Mouse (Mus musculus): ENCODE data around the gene Jtb. TPM values are rescaled to one million over a fixed set of nuclear protein-coding genes. Genes with fewer than 3 reads are reported as not detected.
A peak's percentile ranks its signal among the peaks of the same experiment; 100 is the strongest.
"Not testable (repeated sequence)": the region's sequence is repeated elsewhere in the genome, so short reads cannot be mapped to it uniquely, and the experiment has no call there.

Jtb gene
- polyA plus RNA-seq, 1 experiment from 2014 or later, result 98.9 TPM

DNA sequence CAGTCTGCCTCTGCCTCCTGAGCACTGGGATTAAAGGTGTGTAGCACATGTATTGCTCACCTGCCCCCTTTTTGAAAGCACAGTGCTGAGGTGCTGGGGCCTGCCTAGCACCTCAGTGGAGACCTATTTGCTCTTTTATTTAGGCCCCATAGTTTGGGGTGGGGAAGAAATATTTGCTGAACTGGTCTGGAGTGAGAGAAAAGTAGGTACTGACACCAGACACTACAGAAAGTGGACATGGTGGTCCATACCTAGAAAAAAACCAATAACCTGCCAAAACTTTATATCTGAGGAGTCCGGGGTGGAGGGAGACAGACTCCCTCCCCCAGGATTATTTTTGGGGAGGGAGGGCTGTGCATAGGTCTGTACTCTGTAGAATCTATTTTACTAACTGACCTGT is 21.8 kb downstream of the Jtb start:
- peaks cover 12% of the 10 kb centered on the region for H3K36me3 ChIP-seq (ENCODE audit: control insufficient read depth, insufficient read depth, low read length)
- not testable (repeated sequence) for H3K27me3 ChIP-seq (ENCODE audit: control insufficient read depth, insufficient read depth, low read length); H3K9ac ChIP-seq (replicated peaks; ENCODE audit: low read depth, low read length); H3K27ac ChIP-seq (ENCODE audit: low read depth, low read length); H3K9me3 ChIP-seq (ENCODE audit: control insufficient read depth, low read length); H3K4me3 ChIP-seq (ENCODE audit: low read depth, low read length); ATAC-seq (ENCODE audit: low read depth)
- H3K4me1 ChIP-seq (ENCODE audit: control insufficient read depth, insufficient read depth, low read length), result peaks cover 11% of the 10 kb centered on the region
- peak overlapping the region; percentile 91; the same call in 1 of the 2 replicates for H3K4me2 ChIP-seq (ENCODE audit: low read depth, low read length)
- 82% methylated on average over 1 of the region's 1 CpGs for WGBS

DNA sequence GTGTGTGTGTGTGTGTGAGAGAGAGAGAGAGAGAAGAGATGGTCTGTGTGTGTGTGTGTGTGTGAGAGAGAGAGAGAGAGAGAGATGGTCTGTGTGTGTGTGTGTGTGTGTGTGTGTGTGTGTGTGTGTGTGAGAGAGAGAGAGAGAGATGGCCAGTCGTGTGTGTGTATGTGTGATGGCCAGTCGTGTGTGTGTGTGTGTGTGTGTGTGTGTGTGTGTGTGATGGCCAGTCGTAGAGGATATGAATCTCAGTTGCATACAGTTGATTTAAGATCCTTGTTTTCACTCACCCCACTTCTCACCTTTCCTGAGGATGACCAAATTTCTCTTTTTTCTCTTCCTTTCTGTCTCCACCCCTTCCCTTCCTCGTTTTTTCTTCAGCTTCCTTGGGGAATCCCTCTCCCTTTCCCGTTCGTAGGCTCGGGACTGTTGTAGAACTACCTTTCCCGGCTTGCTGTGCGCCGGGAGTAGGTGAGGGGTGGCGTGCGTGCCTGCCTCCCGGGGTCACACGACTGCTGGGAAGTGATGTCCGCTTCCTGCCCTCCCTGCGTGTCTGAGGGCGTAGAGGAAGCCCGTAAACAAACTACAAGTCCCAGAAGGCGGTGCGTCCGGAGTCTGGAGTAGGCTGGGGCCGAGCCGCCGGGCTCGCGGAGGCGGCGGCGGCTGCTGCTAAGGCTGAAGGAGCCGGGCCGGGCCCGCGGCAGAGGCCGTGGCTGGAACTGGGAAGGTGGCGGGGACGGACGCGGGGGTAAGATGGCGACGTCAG is 22.4 kb downstream of the Jtb start, which contains the start of gene Crtc2:
Gene Crtc2 (plus strand): TSS at position 511 of the 766 bp plus-strand sequence.
- H3K9ac ChIP-seq (replicated peaks; ENCODE audit: low read depth, low read length), result peak within 1 kb of the TSS; percentile 87
- H3K4me1 ChIP-seq (ENCODE audit: control insufficient read depth, insufficient read depth, low read length), result peaks cover 8% of the 10 kb centered on the region
- H3K4me3 ChIP-seq (ENCODE audit: low read depth, low read length), result peak within 1 kb of the TSS; percentile 93
- H3K27me3 ChIP-seq (ENCODE audit: control insufficient read depth, insufficient read depth, low read length), result no peaks in the 10 kb centered on the region
- peaks cover 17% of the 10 kb centered on the region for H3K36me3 ChIP-seq (ENCODE audit: control insufficient read depth, insufficient read depth, low read length)
- no peaks in the 10 kb centered on the region for H3K9me3 ChIP-seq (ENCODE audit: control insufficient read depth, low read length)
- H3K4me2 ChIP-seq (ENCODE audit: low read depth, low read length), result peak within 1 kb of the TSS; percentile 91
- ATAC-seq (ENCODE audit: low read depth), result peak; percentile 97
- peak within 1 kb of the TSS; percentile 82 for H3K27ac ChIP-seq (ENCODE audit: low read depth, low read length)
- WGBS, result 2% methylated on average over 40 of the region's 40 CpGs

DNA sequence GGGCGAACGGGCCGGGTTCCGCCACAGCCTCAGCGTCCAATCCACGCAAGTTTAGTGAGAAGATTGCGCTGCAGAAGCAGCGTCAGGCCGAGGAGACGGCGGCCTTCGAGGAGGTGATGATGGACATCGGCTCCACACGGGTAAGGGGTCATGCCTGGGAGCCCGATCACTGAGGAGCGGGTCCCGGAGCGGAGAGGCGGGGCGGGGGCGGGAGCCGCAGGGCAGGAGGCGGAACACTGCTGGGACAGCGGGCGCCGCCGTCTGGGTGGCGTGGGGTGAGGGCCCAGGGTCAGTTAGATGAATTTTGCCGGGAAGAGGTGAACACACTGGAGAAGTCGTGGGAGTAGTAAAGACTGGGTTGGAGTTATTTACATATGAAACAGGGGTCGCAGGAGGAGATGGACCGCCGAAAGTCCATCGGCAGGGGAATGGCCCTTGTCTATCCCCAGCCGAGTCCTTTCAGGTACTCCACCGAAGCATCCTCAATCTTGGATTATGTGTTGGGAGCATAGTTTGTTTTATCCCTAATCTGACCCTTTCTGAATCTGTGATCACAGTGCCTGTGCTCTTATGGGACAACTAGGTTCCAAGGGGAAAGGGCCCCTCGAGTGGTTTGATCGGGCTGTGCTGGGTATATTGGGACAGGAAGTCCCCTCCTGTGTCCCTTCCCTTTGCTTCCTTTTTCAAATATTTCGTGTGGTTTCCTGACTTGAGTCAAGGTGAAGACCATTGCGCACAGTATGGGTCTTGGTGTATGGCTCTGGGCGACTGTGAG is 23.2 kb downstream of the Jtb start:
- Histone ChIP-seq H3K36me3 (ENCODE audit: control insufficient read depth, insufficient read depth, low read length) (peaks cover 23% of the 10 kb centered on the region), H3K27ac (ENCODE audit: low read depth, low read length) (peak overlapping the region; percentile 82), H3K4me1 (ENCODE audit: control insufficient read depth, insufficient read depth, low read length) (peaks cover 7% of the 10 kb centered on the region), H3K4me2 (ENCODE audit: low read depth, low read length) (peak overlapping the region; percentile 91), H3K9me3 (ENCODE audit: control insufficient read depth, low read length) (no peaks in the 10 kb centered on the region), H3K9ac (replicated peaks; ENCODE audit: low read depth, low read length) (peak overlapping the region; percentile 87), H3K27me3 (ENCODE audit: control insufficient read depth, insufficient read depth, low read length) (no peaks in the 10 kb centered on the region), H3K4me3 (ENCODE audit: low read depth, low read length) (peak overlapping the region; percentile 93)
- 1% methylated on average over 41 of the region's 41 CpGs for WGBS
- ATAC-seq (ENCODE audit: low read depth), result peak; percentile 47

DNA sequence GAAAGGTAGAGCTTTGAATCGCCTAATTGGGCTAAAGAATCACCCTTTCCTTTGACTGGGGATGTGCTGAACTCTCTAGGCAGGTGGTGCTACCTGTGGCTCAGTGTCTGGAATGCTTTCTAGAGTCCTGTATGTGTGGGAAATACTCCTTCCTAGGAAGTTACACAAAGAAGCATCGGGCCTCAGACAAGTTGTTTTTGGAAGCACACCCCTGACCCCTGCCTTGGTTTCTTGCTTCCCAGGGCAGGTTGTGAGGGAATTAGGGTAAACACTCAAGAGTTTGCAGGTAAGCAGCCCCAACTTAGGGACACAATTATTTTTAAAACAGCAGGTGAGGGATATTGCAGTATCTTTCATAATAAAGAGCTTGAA is 23.8 kb downstream of the Jtb start:
- Histone ChIP-seq H3K4me1 (ENCODE audit: control insufficient read depth, insufficient read depth, low read length) (peaks cover 7% of the 10 kb centered on the region), H3K27me3 (ENCODE audit: control insufficient read depth, insufficient read depth, low read length) (no peaks in the 10 kb centered on the region), H3K36me3 (ENCODE audit: control insufficient read depth, insufficient read depth, low read length) (peaks cover 29% of the 10 kb centered on the region), H3K27ac (ENCODE audit: low read depth, low read length) (no peak overlapping the region), H3K4me3 (ENCODE audit: low read depth, low read length) (peak overlapping the region; percentile 93), H3K9ac (replicated peaks; ENCODE audit: low read depth, low read length) (peak overlapping the region; percentile 87), H3K4me2 (ENCODE audit: low read depth, low read length) (peak overlapping the region; percentile 91), H3K9me3 (ENCODE audit: control insufficient read depth, low read length) (no peaks in the 10 kb centered on the region)
- 24% methylated on average over 2 of the region's 2 CpGs for WGBS
- ATAC-seq (ENCODE audit: low read depth), result no peak

DNA sequence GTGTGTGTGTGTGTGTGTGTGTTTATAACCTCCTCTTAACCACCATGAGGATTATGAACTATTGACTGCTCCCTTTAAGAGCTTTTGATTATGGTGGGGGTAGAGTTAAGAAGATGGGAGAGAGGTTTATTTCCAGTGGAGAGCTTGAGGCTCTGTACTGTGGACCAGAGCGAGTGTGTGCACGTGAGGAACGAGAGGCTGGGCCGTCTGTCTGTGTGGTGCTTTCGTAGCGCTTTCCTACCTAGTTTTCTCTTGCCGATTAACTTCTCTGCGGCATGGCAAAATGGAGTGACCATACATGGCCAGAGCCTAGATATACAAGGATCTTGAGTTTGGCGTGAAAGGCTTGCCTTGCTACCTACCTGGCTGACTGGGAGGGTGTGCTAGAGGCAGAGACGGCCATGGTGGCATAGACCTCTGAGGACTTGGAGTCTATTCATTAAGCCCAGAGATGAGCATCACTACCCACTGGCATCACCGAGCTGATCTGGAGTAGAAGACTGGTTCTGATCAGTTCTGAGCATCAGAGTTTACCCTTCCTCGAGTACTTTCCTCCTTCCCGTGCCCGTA is 24.5 kb downstream of the Jtb start:
- Histone ChIP-seq H3K36me3 (ENCODE audit: control insufficient read depth, insufficient read depth, low read length) (peaks cover 32% of the 10 kb centered on the region), H3K27ac (ENCODE audit: low read depth, low read length) (no peak overlapping the region), H3K4me3 (ENCODE audit: low read depth, low read length) (no peak overlapping the region), H3K9me3 (ENCODE audit: control insufficient read depth, low read length) (no peaks in the 10 kb centered on the region), H3K9ac (replicated peaks; ENCODE audit: low read depth, low read length) (no peak overlapping the region), H3K27me3 (ENCODE audit: control insufficient read depth, insufficient read depth, low read length) (no peaks in the 10 kb centered on the region), H3K4me1 (ENCODE audit: control insufficient read depth, insufficient read depth, low read length) (peaks cover 7% of the 10 kb centered on the region), H3K4me2 (ENCODE audit: low read depth, low read length) (no peak overlapping the region; the same call in 1 of the 2 replicates)
- WGBS, result 96% methylated on average over 14 of the region's 14 CpGs
- ATAC-seq (ENCODE audit: low read depth), result no peak

DNA sequence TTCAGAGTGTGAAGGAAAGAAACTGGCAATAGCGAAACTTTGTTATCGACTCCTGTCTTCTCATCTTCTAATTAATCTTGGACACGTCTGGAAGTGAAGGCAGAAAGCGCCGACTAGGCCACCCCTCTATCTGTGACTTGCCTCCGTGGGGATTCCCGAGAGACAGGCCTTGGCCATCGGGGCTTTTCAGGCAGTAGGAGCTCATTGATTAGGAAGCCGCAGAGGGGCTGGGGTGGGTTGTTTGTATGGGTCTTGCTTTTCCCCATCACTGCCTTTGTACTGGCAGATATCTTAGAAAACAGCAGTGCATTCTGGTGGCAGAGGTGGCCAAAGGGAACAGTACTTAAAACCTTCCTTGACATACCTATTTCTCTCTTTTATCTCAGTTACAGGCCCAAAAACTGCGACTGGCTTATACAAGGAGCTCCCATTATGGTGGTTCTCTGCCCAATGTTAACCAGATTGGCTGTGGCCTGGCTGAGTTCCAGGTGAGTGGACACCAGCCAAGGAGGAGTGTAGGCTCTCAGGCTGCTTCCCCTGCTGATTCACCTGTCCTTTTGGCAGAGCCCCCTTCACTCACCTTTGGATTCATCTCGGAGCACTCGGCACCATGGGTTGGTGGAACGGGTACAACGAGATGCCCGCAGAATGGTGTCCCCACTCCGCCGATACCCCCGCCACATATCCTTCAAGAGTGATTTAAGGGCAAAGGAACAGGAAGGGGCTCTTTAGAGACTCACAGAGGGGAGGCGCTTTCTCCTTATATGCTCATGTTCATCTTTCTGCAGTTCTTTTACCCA is 25.5 kb downstream of the Jtb start:
- no peak for ATAC-seq (ENCODE audit: low read depth)
- Histone ChIP-seq H3K4me3 (ENCODE audit: low read depth, low read length) (no peak overlapping the region), H3K9ac (replicated peaks; ENCODE audit: low read depth, low read length) (no peak overlapping the region), H3K27ac (ENCODE audit: low read depth, low read length) (no peak overlapping the region), H3K9me3 (ENCODE audit: control insufficient read depth, low read length) (no peaks in the 10 kb centered on the region), H3K27me3 (ENCODE audit: control insufficient read depth, insufficient read depth, low read length) (no peaks in the 10 kb centered on the region), H3K4me2 (ENCODE audit: low read depth, low read length) (no peak overlapping the region), H3K4me1 (ENCODE audit: control insufficient read depth, insufficient read depth, low read length) (peaks cover 7% of the 10 kb centered on the region), H3K36me3 (ENCODE audit: control insufficient read depth, insufficient read depth, low read length) (peaks cover 40% of the 10 kb centered on the region)
- 90% methylated on average over 19 of the region's 19 CpGs for WGBS

DNA sequence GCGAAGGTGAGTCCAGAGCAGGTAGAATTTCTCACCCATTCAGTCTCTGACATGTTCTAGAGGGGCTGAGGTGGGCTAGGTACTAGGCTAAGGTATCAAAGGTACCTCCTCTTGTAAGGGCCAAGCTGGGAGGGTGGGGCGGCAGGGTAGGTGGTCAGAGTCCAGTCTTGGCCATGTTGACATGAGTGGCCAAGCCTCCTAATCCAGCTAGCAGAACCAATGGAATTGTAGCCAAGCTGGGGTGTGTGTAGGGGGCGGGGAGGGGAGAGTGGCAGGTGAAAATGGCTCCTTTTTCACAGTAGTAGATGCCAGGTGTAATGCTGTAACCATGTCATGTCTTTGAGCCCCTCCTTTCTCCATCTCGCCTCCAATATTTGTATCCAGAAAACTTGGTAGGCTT is 27.1 kb downstream of the Jtb start:
- no peak for ATAC-seq (ENCODE audit: low read depth)
- no peak overlapping the region for H3K4me2 ChIP-seq (ENCODE audit: low read depth, low read length)
- H3K27me3 ChIP-seq (ENCODE audit: control insufficient read depth, insufficient read depth, low read length), result no peaks in the 10 kb centered on the region
- H3K27ac ChIP-seq (ENCODE audit: low read depth, low read length), result no peak overlapping the region
- 96% methylated on average over 4 of the region's 4 CpGs for WGBS
- H3K4me3 ChIP-seq (ENCODE audit: low read depth, low read length), result no peak overlapping the region
- H3K9ac ChIP-seq (replicated peaks; ENCODE audit: low read depth, low read length), result no peak overlapping the region
- H3K36me3 ChIP-seq (ENCODE audit: control insufficient read depth, insufficient read depth, low read length), result peaks cover 50% of the 10 kb centered on the region
- peaks cover 7% of the 10 kb centered on the region for H3K4me1 ChIP-seq (ENCODE audit: control insufficient read depth, insufficient read depth, low read length)
- no peaks in the 10 kb centered on the region for H3K9me3 ChIP-seq (ENCODE audit: control insufficient read depth, low read length)

DNA sequence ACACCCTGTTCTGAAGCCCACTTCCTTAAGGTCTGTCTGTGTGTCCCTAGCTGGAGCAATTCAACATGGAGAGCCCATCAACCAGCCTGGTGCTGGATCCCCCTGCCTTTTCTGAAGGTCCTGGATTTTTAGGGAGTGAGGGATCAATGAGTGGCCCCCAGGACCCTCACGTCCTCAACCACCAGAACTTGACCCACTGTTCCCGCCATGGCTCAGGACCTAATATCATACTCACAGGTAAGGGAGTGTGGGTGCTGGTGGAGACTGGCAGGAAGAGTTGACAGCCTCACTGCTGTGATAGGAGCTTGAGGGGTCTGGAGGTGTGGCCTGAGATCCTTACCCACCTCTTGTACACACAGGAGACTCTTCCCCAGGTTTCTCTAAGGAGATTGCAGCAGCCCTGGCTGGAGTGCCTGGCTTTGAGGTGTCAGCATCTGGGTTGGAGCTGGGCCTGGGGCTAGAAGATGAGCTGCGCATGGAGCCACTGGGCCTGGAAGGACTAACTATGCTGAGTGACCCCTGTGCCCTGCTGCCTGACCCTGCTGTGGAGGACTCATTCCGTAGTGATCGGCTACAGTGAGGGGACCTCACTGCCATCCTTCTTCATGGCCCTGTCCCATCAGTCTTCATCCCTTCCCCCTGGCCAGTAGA is 31.8 kb downstream of the Jtb start:
- no peak overlapping the region for H3K4me3 ChIP-seq (ENCODE audit: low read depth, low read length)
- peaks cover 47% of the 10 kb centered on the region for H3K36me3 ChIP-seq (ENCODE audit: control insufficient read depth, insufficient read depth, low read length)
- peaks cover 7% of the 10 kb centered on the region for H3K4me1 ChIP-seq (ENCODE audit: control insufficient read depth, insufficient read depth, low read length)
- 96% methylated on average over 5 of the region's 5 CpGs for WGBS
- H3K9ac ChIP-seq (replicated peaks; ENCODE audit: low read depth, low read length), result no peak overlapping the region
- H3K27me3 ChIP-seq (ENCODE audit: control insufficient read depth, insufficient read depth, low read length), result no peaks in the 10 kb centered on the region
- H3K27ac ChIP-seq (ENCODE audit: low read depth, low read length), result no peak overlapping the region
- ATAC-seq (ENCODE audit: low read depth), result no peak
- H3K9me3 ChIP-seq (ENCODE audit: control insufficient read depth, low read length), result no peaks in the 10 kb centered on the region
- H3K4me2 ChIP-seq (ENCODE audit: low read depth, low read length), result no peak overlapping the region
